Comparison of ENCODE assay signal across 8 mouse cellular contexts in the genomic region with DNA sequence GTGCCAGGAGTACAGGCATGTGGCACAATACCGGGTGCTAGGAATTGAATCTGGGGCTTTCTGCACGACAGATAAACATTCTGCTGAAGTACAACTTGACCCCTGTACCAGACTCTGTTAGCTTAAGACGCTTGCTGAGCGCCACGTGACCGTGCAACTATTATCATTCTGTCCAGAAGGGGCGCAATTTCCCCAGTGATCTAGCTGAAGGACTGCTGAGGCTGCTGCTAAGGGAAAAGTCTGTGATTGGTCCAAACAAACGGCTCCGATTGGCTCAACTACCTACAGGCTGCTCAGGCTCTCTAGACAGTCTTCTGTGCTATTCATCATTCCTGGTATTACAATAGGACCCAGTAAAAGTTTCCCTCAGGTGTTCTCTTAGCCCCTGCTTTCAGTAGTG. TPM values are rescaled to one million over a fixed set of nuclear protein-coding genes. Genes with fewer than 3 reads are reported as not detected.
DNase-seq lines count a peak whose midpoint lies in the region; ATAC-seq and TF ChIP-seq lines count a peak whose summit lies in the region.

No protein-coding gene starts in this region.

- 0 out of 2 replicates have a peak, but pooled peaks have one; percentile 16 for TF ChIP-seq EP300 in ES-Bruce4 (IDR thresholded peaks at IDR 0.05; ENCODE audit: insufficient read depth, low read depth, low read length)

- no peaks in the 10 kb centered on the region for H3K27me3 ChIP-seq in ES-Bruce4 (ENCODE audit: control insufficient read depth, insufficient read depth, low read length, poor library complexity, severe bottlenecking)
- H3K27me3 ChIP-seq in forebrain, embryonic 14.5 days (replicated peaks; ENCODE audit: control insufficient read depth, insufficient read depth, low read length), result no peaks in the 10 kb centered on the region
- H3K27me3 ChIP-seq in liver, embryonic 16.5 days (ENCODE audit: control insufficient read depth, insufficient read depth, low read depth, low read length), result no peaks in the 10 kb centered on the region
- H3K27me3 ChIP-seq in neural tube, embryonic 14.5 days (ENCODE audit: control insufficient read depth, insufficient read depth, low read length), result no peaks in the 10 kb centered on the region
- H3K27me3 ChIP-seq in testis, adult 2 months (ENCODE audit: control insufficient read depth, insufficient read depth, low read length), result no peaks in the 10 kb centered on the region

- no peaks in the 10 kb centered on the region for H3K36me3 ChIP-seq in ES-Bruce4 (ENCODE audit: control insufficient read depth, insufficient read depth, low read length, poor library complexity, severe bottlenecking)
- H3K36me3 ChIP-seq in forebrain, embryonic 14.5 days (ENCODE audit: control insufficient read depth, insufficient read depth, low read length), result no peaks in the 10 kb centered on the region
- H3K36me3 ChIP-seq in liver, embryonic 16.5 days (ENCODE audit: control insufficient read depth, insufficient read depth), result no peaks in the 10 kb centered on the region
- no peaks in the 10 kb centered on the region for H3K36me3 ChIP-seq in neural tube, embryonic 14.5 days (ENCODE audit: control insufficient read depth, insufficient read depth, low read length)
- no peaks in the 10 kb centered on the region for H3K36me3 ChIP-seq in testis, adult 2 months (ENCODE audit: control insufficient read depth, insufficient read depth, low read length)

- H3K4me3 ChIP-seq in ES-Bruce4 (ENCODE audit: low read depth, low read length), result peak overlapping the region; percentile 34
- no peak overlapping the region for H3K4me3 ChIP-seq in forebrain, embryonic 14.5 days (ENCODE audit: low read depth, low read length)
- H3K4me3 ChIP-seq in liver, embryonic 16.5 days (ENCODE audit: low read depth, low read length), result no peak overlapping the region
- H3K4me3 ChIP-seq in neural tube, embryonic 14.5 days (ENCODE audit: low read depth, low read length), result peak overlapping the region; percentile 3; the same call in 1 of the 2 replicates
- no peak overlapping the region for H3K4me3 ChIP-seq in testis, adult 2 months (ENCODE audit: control insufficient read depth, low read depth, low read length)

- no peak for TF ChIP-seq POLR2A in ES-Bruce4 (IDR thresholded peaks at IDR 0.05; ENCODE audit: insufficient read depth, low read length)
- no peak for TF ChIP-seq POLR2A in testis, adult 2 months (IDR thresholded peaks at IDR 0.05; ENCODE audit: control insufficient read depth, low read depth, low read length)

- H3K4me2 ChIP-seq in forebrain, embryonic 14.5 days (ENCODE audit: low read length), result peak overlapping the region; percentile 41
- H3K4me2 ChIP-seq in liver, embryonic 16.5 days (ENCODE audit: low read depth, low read length), result peak overlapping the region; percentile 34
- peak overlapping the region; percentile 31 for H3K4me2 ChIP-seq in neural tube, embryonic 14.5 days (ENCODE audit: low read depth, low read length)

- H3K9ac ChIP-seq in ES-Bruce4 (ENCODE audit: low read depth, poor library complexity, severe bottlenecking), result peak overlapping the region; percentile 59; the same call in 1 of the 2 replicates
- H3K9ac ChIP-seq in forebrain, embryonic 14.5 days (ENCODE audit: low read length), result no peak overlapping the region
- peak overlapping the region; percentile 10; the same call in 1 of the 2 replicates for H3K9ac ChIP-seq in liver, embryonic 16.5 days (ENCODE audit: low read depth, low read length)
- no peak overlapping the region for H3K9ac ChIP-seq in neural tube, embryonic 14.5 days (replicated peaks; ENCODE audit: low read depth, low read length)

- TF ChIP-seq CTCF in ES-Bruce4 (IDR thresholded peaks at IDR 0.05; ENCODE audit: low read depth, low read length), result peak; percentile 77
- peak; percentile 79; the same call in 1 of the 2 replicates for TF ChIP-seq CTCF in testis, adult 2 months (IDR thresholded peaks at IDR 0.05; ENCODE audit: control insufficient read depth, insufficient read depth, insufficient replicate concordance, low read depth, low read length)

- DNase-seq in forebrain, embryonic 14.5 days (ENCODE audit: low spot score), result peak; percentile 95
- DNase-seq in heart, postnatal 14 days, result peak; percentile 86 to 94
- peak; percentile 93 for DNase-seq in large intestine, adult 2 months (ENCODE audit: low read depth, low spot score)

- WGBS in forebrain, embryonic 14.5 days, result 2% methylated on average over 9 of the region's 9 CpGs
- WGBS in large intestine, adult 2 months, result 0% methylated on average over 9 of the region's 9 CpGs
- WGBS in liver, embryonic 16.5 days (ENCODE audit: insufficient replicate concordance), result under 1% methylated on average over 9 of the region's 9 CpGs
- under 1% methylated on average over 9 of the region's 9 CpGs for WGBS in neural tube, embryonic 14.5 days

- intact Hi-C loops in heart, postnatal 14 days (cut with DNase I), result no loop called here

- peak overlapping the region; percentile 51 for H3K27ac ChIP-seq in ES-Bruce4 (ENCODE audit: insufficient read depth, low read length)
- H3K27ac ChIP-seq in forebrain, embryonic 14.5 days (ENCODE audit: low read depth, low read length), result no peak overlapping the region
- 0 out of 2 replicates have a peak overlapping the region, but pooled peaks have one; percentile 50 for H3K27ac ChIP-seq in liver, embryonic 16.5 days (ENCODE audit: low read length)
- H3K27ac ChIP-seq in neural tube, embryonic 14.5 days (ENCODE audit: low read depth, low read length), result no peak overlapping the region
- H3K27ac ChIP-seq in testis, adult 2 months (ENCODE audit: control insufficient read depth, insufficient read depth, low read depth, low read length), result no peak overlapping the region

- peaks cover 9% of the 10 kb centered on the region for H3K4me1 ChIP-seq in ES-Bruce4 (ENCODE audit: control insufficient read depth, insufficient read depth, low read length)
- H3K4me1 ChIP-seq in forebrain, embryonic 14.5 days (ENCODE audit: control insufficient read depth, insufficient read depth, low read length), result 0 out of 2 replicates have a peak, but pooled peaks cover 8% of the 10 kb centered on the region
- H3K4me1 ChIP-seq in liver, embryonic 16.5 days (ENCODE audit: control insufficient read depth, low read depth, low read length), result peaks cover 64% of the 10 kb centered on the region
- H3K4me1 ChIP-seq in neural tube, embryonic 14.5 days (ENCODE audit: control insufficient read depth, insufficient read depth, low read length), result 0 out of 2 replicates have a peak, but pooled peaks cover 4% of the 10 kb centered on the region
- H3K4me1 ChIP-seq in testis, adult 2 months (ENCODE audit: control insufficient read depth, insufficient read depth, low read length), result peaks cover 16% of the 10 kb centered on the region

- H3K9me3 ChIP-seq in ES-Bruce4 (replicated peaks; ENCODE audit: control insufficient read depth, insufficient read depth, low read length, poor library complexity, severe bottlenecking), result no peaks in the 10 kb centered on the region
- H3K9me3 ChIP-seq in forebrain, embryonic 14.5 days (replicated peaks; ENCODE audit: control insufficient read depth, low read length), result no peaks in the 10 kb centered on the region
- H3K9me3 ChIP-seq in liver, embryonic 16.5 days (replicated peaks; ENCODE audit: control insufficient read depth, low read length), result no peaks in the 10 kb centered on the region
- H3K9me3 ChIP-seq in neural tube, embryonic 14.5 days (ENCODE audit: control insufficient read depth, low read length), result no peaks in the 10 kb centered on the region

- ATAC-seq in cerebellum, adult (ENCODE audit: insufficient number of reproducible peaks, low FRiP score, low TSS enrichment), result peak; percentile 77
- ATAC-seq in forebrain, embryonic 14.5 days, result peak; percentile 67
- ATAC-seq in liver, embryonic 16.5 days (ENCODE audit: low read depth), result peak; percentile 30
- ATAC-seq in neural tube, embryonic 14.5 days (ENCODE audit: low read depth), result peak; percentile 86

RNA-seq across cellular contexts. Expression of gene Map2k3, which starts 4.6 kb away (rescaled TPM):
- polyA plus RNA-seq in ES-Bruce4 (2011; ENCODE audit: insufficient read depth, insufficient read length, low read depth, missing spikeins), result 22.5 and 26.1 TPM in 2 replicates
- polyA plus RNA-seq in forebrain, embryonic 14.5 days (2014; fragmentation: Nextera tagmentation; extraction: Ambion mirVana), result 23.6 and 23.7 TPM in 2 replicates
- 10 to 100 TPM; 71.2 to 77.8 TPM for total RNA-seq in heart, postnatal 14 days (2021)
- 85.1 and 90.0 TPM in 2 replicates for polyA plus RNA-seq in large intestine, adult 2 months (2012; rRNA removed)
- 121 and 134 TPM in 2 replicates for polyA plus RNA-seq in liver, embryonic 16.5 days (2015; fragmentation: Nextera tagmentation; extraction: Ambion mirVana)
- 22.5 and 28.9 TPM in 2 replicates for polyA plus RNA-seq in neural tube, embryonic 14.5 days (2014; fragmentation: Nextera tagmentation; extraction: Ambion mirVana)
- 36.6 and 36.8 TPM in 2 replicates for polyA plus RNA-seq in testis, adult 2 months (2012; rRNA removed)

RNA-seq across cellular contexts. Expression of gene Natd1, which starts 12.7 kb away (rescaled TPM):
- 20.5 and 21.6 TPM in 2 replicates for polyA plus RNA-seq in ES-Bruce4 (2011; ENCODE audit: insufficient read depth, insufficient read length, low read depth, missing spikeins)
- 35.3 and 39.7 TPM in 2 replicates for polyA plus RNA-seq in forebrain, embryonic 14.5 days (2014; fragmentation: Nextera tagmentation; extraction: Ambion mirVana)
- 10 to 100 TPM; 14.5 to 17.4 TPM for total RNA-seq in heart, postnatal 14 days (2021)
- 9.7 and 10.7 TPM in 2 replicates for polyA plus RNA-seq in large intestine, adult 2 months (2012; rRNA removed)
- polyA plus RNA-seq in liver, embryonic 16.5 days (2015; fragmentation: Nextera tagmentation; extraction: Ambion mirVana), result 9.9 and 14.3 TPM in 2 replicates
- polyA plus RNA-seq in neural tube, embryonic 14.5 days (2014; fragmentation: Nextera tagmentation; extraction: Ambion mirVana), result 29.0 and 33.1 TPM in 2 replicates
- polyA plus RNA-seq in testis, adult 2 months (2012; rRNA removed), result 34.6 and 39.6 TPM in 2 replicates

RNA-seq across cellular contexts. Expression of gene Tmem11, which starts 48.2 kb away (rescaled TPM):
- polyA plus RNA-seq in ES-Bruce4 (2011; ENCODE audit: insufficient read depth, insufficient read length, low read depth, missing spikeins), result 46.6 and 54.0 TPM in 2 replicates
- polyA plus RNA-seq in forebrain, embryonic 14.5 days (2014; fragmentation: Nextera tagmentation; extraction: Ambion mirVana), result 67.8 and 68.2 TPM in 2 replicates
- total RNA-seq in heart, postnatal 14 days (2021), result 10 to 100 TPM; 30.0 to 33.3 TPM
- 59.9 and 74.0 TPM in 2 replicates for polyA plus RNA-seq in large intestine, adult 2 months (2012; rRNA removed)
- 23.2 and 23.4 TPM in 2 replicates for polyA plus RNA-seq in liver, embryonic 16.5 days (2015; fragmentation: Nextera tagmentation; extraction: Ambion mirVana)
- 61.2 and 62.8 TPM in 2 replicates for polyA plus RNA-seq in neural tube, embryonic 14.5 days (2014; fragmentation: Nextera tagmentation; extraction: Ambion mirVana)
- polyA plus RNA-seq in testis, adult 2 months (2012; rRNA removed), result 15.6 TPM in 2 replicates

Comparison
In these comparisons a context has a peak if more than half of its experiments do, and no peak if none do; other contexts are left out.
1. H3K27ac ChIP-seq: peak in ES-Bruce4 (single experiment) and liver, embryonic 16.5 days (single experiment); none in forebrain, embryonic 14.5 days (single experiment), neural tube, embryonic 14.5 days (single experiment) and testis, adult 2 months (single experiment).
2. H3K4me3 ChIP-seq: peak in ES-Bruce4 (single experiment) and neural tube, embryonic 14.5 days (single experiment); none in forebrain, embryonic 14.5 days (single experiment), liver, embryonic 16.5 days (single experiment) and testis, adult 2 months (single experiment).
3. H3K9ac ChIP-seq: peak in ES-Bruce4 (single experiment) and liver, embryonic 16.5 days (single experiment); none in forebrain, embryonic 14.5 days (single experiment) and neural tube, embryonic 14.5 days (single experiment).
4. ATAC-seq: peak in every context shown above with its lines; median percentile 86 in neural tube, embryonic 14.5 days; 77 in cerebellum, adult; 67 in forebrain, embryonic 14.5 days; 30 in liver, embryonic 16.5 days.
5. Peak in every context shown above with its lines, with median percentiles within 50 percentile points of each other: DNase-seq and H3K4me2 ChIP-seq.